Mouse (Mus musculus) intestine, embryonic 15.5 days (tissue): ENCODE measurements at regions not wholly inside any gene's neighbourhood (a gene's known extent, or its start where the extent isn't known, plus 50 kb on each side); places are given as distances from the start of the nearest gene placed in this dataset.
"Not testable (repeated sequence)": the region's sequence is repeated elsewhere in the genome, so short reads cannot be mapped to it uniquely, and the experiment has no call there.

Experiments used
- ATAC-seq: fragments of 200-750 bp; cut with Nextera tagmentation; 2 replicates; pipeline ENCODE4 v1.8.0; 2017; ENCODE audit warnings: moderate TSS enrichment, moderate library complexity
- H3K27ac ChIP-seq: fragments of 300-500 bp; sonication (generic); 2 replicates; pipeline ENCODE4 v1.5.1; 2015; ENCODE audit warnings: mild to moderate bottlenecking, inconsistent platforms
- H3K27me3 ChIP-seq: fragments of 300-500 bp; sonication (generic); replicated peaks from 2 replicates; pipeline ENCODE4 v1.6.1; 2015; ENCODE audit warnings: inconsistent platforms
- H3K36me3 ChIP-seq: fragments of 300-500 bp; sonication (generic); 2 replicates; pipeline ENCODE4 v1.6.1; 2015; ENCODE audit warnings: inconsistent platforms
- H3K4me1 ChIP-seq: fragments of 300-500 bp; sonication (generic); replicated peaks from 2 replicates; pipeline ENCODE4 v1.6.1; 2015; ENCODE audit warnings: inconsistent platforms
- H3K4me2 ChIP-seq: fragments of 300-500 bp; sonication (generic); replicated peaks from 2 replicates; pipeline ENCODE4 v1.6.1; 2015; ENCODE audit warnings: mild to moderate bottlenecking, inconsistent platforms
- H3K4me3 ChIP-seq: fragments of 300-500 bp; sonication (generic); replicated peaks from 2 replicates; pipeline ENCODE4 v1.5.1; 2015; ENCODE audit warnings: inconsistent platforms
- H3K9ac ChIP-seq: fragments of 300-500 bp; sonication (generic); 2 replicates; pipeline ENCODE4 v1.6.1; 2015; ENCODE audit warnings: inconsistent platforms
- H3K9me3 ChIP-seq: fragments of 300-500 bp; sonication (generic); 2 replicates; pipeline ENCODE4 v1.6.1; 2016; ENCODE audit warnings: inconsistent platforms
- WGBS: fragments of 180-500 bp; shearing (Covaris S2); methylation state at CpG from one replicate; pipeline ENCODE4 v1.1.7; 2015; 5-methylcytosine and 5-hydroxymethylcytosine counted together

DNA sequence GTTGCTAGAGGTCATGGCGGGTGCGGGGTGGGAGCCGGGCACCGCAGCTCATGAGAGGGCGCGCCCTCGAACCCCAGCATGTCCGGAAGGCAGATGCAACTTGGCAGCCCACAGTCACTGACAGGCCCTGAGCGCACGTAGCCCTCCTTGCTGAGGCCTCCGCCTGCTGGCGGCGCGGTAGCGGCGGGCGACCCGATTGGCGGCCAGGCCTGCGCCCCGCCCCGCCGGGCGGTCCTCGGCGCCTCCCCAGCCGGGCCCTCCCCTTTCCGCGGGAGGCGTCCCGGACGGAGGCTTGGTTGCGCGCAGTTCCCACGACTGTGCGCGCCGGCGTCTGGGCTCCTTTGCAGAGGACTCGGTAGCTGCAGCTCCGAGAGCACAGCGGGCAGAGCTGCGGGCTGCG, 301.9 kb downstream of the Hpcal1 start:
- ATAC-seq = peak; percentile 95
- H3K9ac ChIP-seq = peak overlapping the region; percentile 50

DNA sequence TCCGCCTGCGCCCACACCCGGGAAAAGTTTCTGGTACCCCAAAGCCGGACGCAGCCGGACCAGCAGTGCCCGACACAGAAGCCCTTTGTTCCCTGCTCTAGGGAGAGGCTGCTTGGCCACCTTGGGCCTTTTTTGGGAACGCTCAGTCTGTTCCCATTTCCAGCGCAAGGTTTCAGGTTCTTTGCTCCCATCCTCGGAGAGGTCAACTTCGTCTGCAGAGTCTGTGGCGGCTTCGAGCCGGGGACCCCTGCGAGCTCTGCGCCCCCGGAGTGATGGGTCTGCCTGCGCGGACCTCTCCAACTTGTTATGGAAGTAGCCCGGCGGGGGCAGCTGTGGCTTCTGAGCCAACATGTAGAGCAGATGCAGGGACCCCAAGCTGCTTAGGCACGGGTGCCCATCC, 302.7 kb downstream of the Hpcal1 start:
- Histone ChIP-seq H3K4me3 (peak overlapping the region; percentile 57), H3K4me2 (peak overlapping the region; percentile 66)
- H3K36me3 ChIP-seq, H3K9ac ChIP-seq, ATAC-seq, H3K4me1 ChIP-seq, H3K9me3 ChIP-seq, H3K27ac ChIP-seq, H3K27me3 ChIP-seq: not testable (repeated sequence)
- 3% methylated on average over 22 of the region's 22 CpGs for WGBS

More for the DNA sequence above, 301.9 kb downstream of the Hpcal1 start:
- WGBS = under 1% methylated on average over 43 of the region's 44 CpGs
- Histone ChIP-seq H3K4me3 (peak overlapping the region; percentile 57), H3K4me2 (peak overlapping the region; percentile 66)
- not testable (repeated sequence) for H3K9me3 ChIP-seq, H3K36me3 ChIP-seq, H3K4me1 ChIP-seq, H3K27ac ChIP-seq, H3K27me3 ChIP-seq
